Mouse (Mus musculus) liver, adult 2 months (tissue): ENCODE results near the gene Fndc3b. TPM values are rescaled to one million over a fixed set of nuclear protein-coding genes. Genes with fewer than 3 reads are reported as not detected.

Experiments used
- DNase-seq: peaks from one replicate; pipeline ENCODE4 v3.0.0-alpha.2; 2011; ENCODE audit warnings: low read depth, low spot score; ENCODE audit errors: extremely low read depth
- H3K27ac ChIP-seq: fragments of 200-500 bp; replicated peaks from 2 replicates; pipeline ENCODE4 v1.5.1; 2012; ENCODE audit warnings: low read depth, mild to moderate bottlenecking, control low read depth, inconsistent platforms, low read length; ENCODE audit not compliant: insufficient read depth
- H3K27me3 ChIP-seq: fragments of 200-500 bp; 2 replicates; pipeline ENCODE4 v1.6.1; 2012; ENCODE audit warnings: mild to moderate bottlenecking, moderate library complexity, low read length, inconsistent platforms; ENCODE audit not compliant: control insufficient read depth, insufficient read depth
- H3K36me3 ChIP-seq: fragments of 200-500 bp; 2 replicates; pipeline ENCODE4 v1.6.1; 2012; ENCODE audit warnings: low read length, inconsistent platforms; ENCODE audit not compliant: control insufficient read depth, insufficient read depth
- H3K4me1 ChIP-seq: fragments of 200-500 bp; 2 replicates; pipeline ENCODE4 v1.6.1; 2011; ENCODE audit warnings: low read length; ENCODE audit not compliant: control insufficient read depth, insufficient read depth
- H3K4me3 ChIP-seq: fragments of 200-500 bp; 2 replicates; pipeline ENCODE4 v1.5.1; 2011; ENCODE audit warnings: low read depth, mild to moderate bottlenecking, control low read depth, low read length, moderate library complexity; ENCODE audit not compliant: insufficient read depth
- H3K79me2 ChIP-seq: fragments of 200-500 bp; 2 replicates; pipeline ENCODE4 v1.6.1; 2012; ENCODE audit warnings: inconsistent platforms, mild to moderate bottlenecking, low read length, moderate library complexity; ENCODE audit not compliant: control insufficient read depth, insufficient read depth
- H3K9ac ChIP-seq: fragments of 200-500 bp; 2 replicates; pipeline ENCODE4 v1.6.1; 2012; ENCODE audit warnings: low read depth, mild to moderate bottlenecking, control low read depth, inconsistent platforms, low read length
- CTCF ChIP-seq: fragments of 200-500 bp; IDR thresholded peaks from 2 replicates; pipeline ENCODE4 v1.5.1; 2011; ENCODE audit warnings: low read depth, low read length, control low read depth
- POLR2A ChIP-seq: fragments of 200-500 bp; IDR thresholded peaks from 2 replicates; pipeline ENCODE4 v1.6.1; 2011; ENCODE audit warnings: low read length, control low read depth; ENCODE audit not compliant: insufficient read depth; ENCODE audit errors: extremely low read depth
- WGBS: fragments of 180-500 bp; shearing (Covaris S2); methylation state at CpG from one replicate; pipeline ENCODE4 v1.1.7; 2018; 5-methylcytosine and 5-hydroxymethylcytosine counted together
- polyA plus RNA-seq: library from polyadenylated mRNA; depleted of rRNA; stranded (reverse); fragments of >200 nt; gene quantifications from 2 replicates; pipeline ENCODE4 v1.2.3, GENCODE M21; 2012
- total RNA-seq: library from RNA; depleted of rRNA; stranded (reverse); fragments of >200 nt; gene quantifications from 2 replicates; pipeline ENCODE4 v1.2.3, GENCODE M21; 2014

Fndc3b gene
- total and polyA plus RNA-seq, 2 experiments, result 3.3 to 9.4 TPM

DNA sequence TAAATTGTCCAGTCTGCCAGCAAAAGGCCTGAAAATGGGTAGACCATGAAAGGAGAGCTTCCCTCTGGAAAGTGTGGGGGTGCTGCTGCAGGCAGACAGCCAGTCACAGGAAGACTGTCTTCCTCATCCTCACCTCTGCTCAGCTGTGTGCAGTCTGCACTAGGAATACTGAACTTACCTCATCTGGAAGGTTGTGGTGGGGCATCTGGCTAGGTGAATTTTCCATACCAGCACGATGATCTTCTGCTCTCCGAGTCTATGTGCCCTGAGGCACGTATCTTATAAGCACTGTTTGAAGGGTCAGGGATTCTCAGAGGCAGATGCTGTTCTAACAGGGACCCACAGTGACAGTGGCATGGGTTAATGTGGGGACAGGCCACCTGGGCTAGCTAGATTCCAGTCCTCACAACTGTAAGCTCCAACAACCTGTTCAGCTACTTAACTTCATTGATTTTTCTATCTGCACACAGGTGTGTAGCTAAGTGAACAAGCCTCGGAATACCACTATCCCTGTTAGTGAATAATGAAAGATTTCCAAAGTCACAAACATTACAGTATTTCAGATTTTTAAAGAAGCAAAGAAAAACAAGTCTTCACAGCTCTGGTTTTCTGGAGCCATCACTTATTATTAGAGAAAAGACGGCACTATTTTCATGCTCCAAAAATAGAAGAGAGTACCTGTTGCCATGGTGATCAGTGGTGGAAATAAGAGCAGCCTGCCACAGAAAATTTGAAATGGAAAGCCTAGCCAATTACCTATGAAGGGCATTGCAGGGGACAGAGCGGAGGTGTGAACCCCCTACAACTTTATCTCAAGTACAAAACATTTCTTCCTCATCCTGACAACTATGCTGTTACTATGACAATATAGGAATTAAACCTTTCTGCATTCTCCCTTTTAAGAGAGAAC is 128.9 kb downstream of the Fndc3b start:
- Histone ChIP-seq H3K4me1 (no peaks in the 10 kb centered on the region), H3K79me2 (peaks cover 26% of the 10 kb centered on the region), H3K9ac (no peak overlapping the region), H3K36me3 (no peaks in the 10 kb centered on the region), H3K4me3 (no peak overlapping the region), H3K27ac (no peak overlapping the region), H3K27me3 (no peaks in the 10 kb centered on the region)
- DNase-seq, result no peak
- WGBS, result 90% methylated on average over 6 of the region's 6 CpGs
- TF ChIP-seq POLR2A (no peak), CTCF (no peak)

DNA sequence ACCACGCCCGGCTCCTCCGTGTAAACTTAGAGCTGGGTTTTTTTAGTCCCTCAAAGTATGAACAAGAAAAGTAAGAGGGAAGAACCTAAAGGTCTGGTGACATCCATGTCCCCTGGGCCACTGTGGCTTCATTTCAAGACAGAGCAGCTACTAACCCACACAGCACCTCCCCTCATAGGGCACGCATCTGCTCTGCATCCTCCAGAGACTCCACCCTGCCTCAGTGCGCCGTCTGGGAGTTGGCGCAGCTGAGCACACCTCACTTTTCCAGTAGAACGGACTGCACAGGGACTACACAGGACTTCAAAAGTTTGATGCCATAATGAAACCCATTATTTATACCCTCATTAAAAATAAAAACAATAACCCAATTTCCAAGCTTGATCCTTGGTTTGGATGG is 130.2 kb downstream of the Fndc3b start:
- Histone ChIP-seq H3K4me1 (no peaks in the 10 kb centered on the region), H3K9ac (no peak overlapping the region), H3K36me3 (no peaks in the 10 kb centered on the region), H3K27me3 (no peaks in the 10 kb centered on the region), H3K79me2 (peaks cover 26% of the 10 kb centered on the region), H3K27ac (no peak overlapping the region), H3K4me3 (no peak overlapping the region)
- DNase-seq, result no peak
- TF ChIP-seq CTCF (no peak), POLR2A (no peak)
- 90% methylated on average over 8 of the region's 8 CpGs for WGBS

DNA sequence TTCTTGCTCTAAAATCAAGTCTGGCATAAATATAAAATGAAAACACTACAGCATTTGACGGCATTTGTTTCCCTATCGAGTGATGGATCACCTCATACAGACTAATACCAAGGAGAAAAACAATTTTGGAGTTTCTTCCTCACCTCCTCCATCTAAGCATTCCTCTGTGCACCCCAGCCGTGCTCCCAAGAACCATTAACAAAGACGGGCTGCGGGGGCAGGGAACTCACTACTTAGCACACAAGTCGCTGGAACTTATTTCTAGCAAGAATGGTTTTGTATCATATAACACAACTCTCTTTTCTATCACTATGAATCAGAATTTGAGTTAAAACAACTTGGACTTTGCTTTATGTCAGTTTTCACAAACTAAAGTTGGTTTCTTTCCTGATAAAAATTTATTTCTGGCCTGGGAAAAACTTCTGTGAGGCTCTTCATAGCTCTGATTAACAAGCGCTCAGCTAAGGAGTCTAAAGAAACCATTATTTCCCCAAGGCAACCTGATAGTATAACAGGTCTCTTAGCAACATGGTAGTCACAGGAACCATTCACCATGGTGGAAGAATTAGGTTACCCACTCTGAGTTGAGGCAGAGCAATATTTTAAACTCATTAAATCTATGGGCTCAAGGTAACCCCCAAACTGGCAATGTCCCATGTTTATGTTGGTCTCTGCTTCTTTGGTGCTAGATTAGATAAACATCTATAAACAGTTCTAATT is 131.1 kb downstream of the Fndc3b start:
- H3K36me3 ChIP-seq, result no peaks in the 10 kb centered on the region
- H3K9ac ChIP-seq, result no peak overlapping the region
- no peak overlapping the region for H3K4me3 ChIP-seq
- H3K27me3 ChIP-seq, result no peaks in the 10 kb centered on the region
- H3K4me1 ChIP-seq, result no peaks in the 10 kb centered on the region
- peaks cover 26% of the 10 kb centered on the region for H3K79me2 ChIP-seq
- no peak for TF ChIP-seq POLR2A
- TF ChIP-seq CTCF, result no peak
- no peak for DNase-seq
- no peak overlapping the region for H3K27ac ChIP-seq
- WGBS, result 86% methylated on average over 7 of the region's 7 CpGs

DNA sequence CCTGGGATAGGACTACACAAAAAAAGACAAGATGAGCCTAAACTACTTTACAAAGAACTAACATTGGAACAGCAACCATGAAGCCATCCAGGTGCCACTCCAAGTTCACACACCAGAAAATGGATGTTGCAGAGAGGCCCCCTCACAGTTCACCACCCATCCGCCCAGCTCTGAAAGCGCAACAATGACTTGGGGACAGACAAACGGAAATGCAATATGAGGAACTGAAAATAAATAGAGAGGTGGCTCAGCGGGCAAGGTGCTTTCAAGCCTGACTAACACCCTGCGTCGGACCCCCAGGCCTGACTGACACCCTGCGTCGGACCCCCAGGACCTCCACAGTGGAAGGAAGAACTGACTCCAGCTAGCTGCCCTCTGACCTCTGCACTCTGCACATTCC is 131.9 kb downstream of the Fndc3b start:
- no peak overlapping the region for H3K9ac ChIP-seq
- no peaks in the 10 kb centered on the region for H3K27me3 ChIP-seq
- H3K36me3 ChIP-seq, result no peaks in the 10 kb centered on the region
- H3K79me2 ChIP-seq, result peaks cover 26% of the 10 kb centered on the region
- TF ChIP-seq CTCF, result no peak
- TF ChIP-seq POLR2A, result no peak
- H3K27ac ChIP-seq, result no peak overlapping the region
- no peaks in the 10 kb centered on the region for H3K4me1 ChIP-seq
- DNase-seq, result no peak
- WGBS, result 84% methylated on average over 8 of the region's 8 CpGs
- H3K4me3 ChIP-seq, result no peak overlapping the region

DNA sequence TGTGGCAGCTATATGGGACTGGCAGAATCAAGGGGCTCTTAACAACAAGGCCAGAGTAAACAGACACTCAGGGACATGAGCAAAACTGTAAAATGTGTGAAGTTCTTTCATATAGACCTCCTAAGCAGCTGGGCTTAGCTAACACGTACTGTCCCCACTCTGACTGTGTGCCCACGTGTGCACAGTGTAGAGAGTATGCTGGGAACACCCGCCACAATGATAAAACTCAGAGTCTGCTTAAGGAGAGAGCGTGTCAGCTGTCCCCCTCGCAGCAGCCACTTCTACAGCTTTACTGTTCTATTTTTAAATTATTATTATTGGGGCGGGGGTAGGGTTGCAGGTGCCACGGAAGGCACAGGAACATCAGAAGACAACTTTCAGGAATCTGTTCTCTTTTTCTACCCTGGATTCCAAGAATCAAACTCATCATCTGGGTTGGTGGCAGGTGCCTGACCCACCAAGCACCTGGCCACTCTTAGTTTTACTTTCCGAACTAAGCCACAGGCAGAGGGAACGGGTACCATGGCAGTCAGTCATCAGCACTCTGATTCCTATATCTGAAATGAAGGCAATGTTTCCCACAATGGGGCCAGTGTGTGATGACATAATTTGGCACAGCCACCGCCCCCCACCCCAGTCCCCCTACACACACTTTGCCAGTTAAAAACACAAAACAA is 133.6 kb downstream of the Fndc3b start:
- no peak for DNase-seq
- Histone ChIP-seq H3K27me3 (no peaks in the 10 kb centered on the region), H3K9ac (no peak overlapping the region), H3K27ac (no peak overlapping the region), H3K4me3 (no peak overlapping the region), H3K79me2 (peaks cover 21% of the 10 kb centered on the region), H3K4me1 (peaks cover 1% of the 10 kb centered on the region; the same call in 1 of the 2 replicates), H3K36me3 (no peaks in the 10 kb centered on the region)
- TF ChIP-seq CTCF (no peak), POLR2A (no peak)
- WGBS, result 94% methylated on average over 10 of the region's 10 CpGs
